Comparison of ENCODE assay signal across 16 mouse cellular contexts in genomic region chr4:106419256-106419655, GRCm38 (mm10).
"Had no signal": no experiment of that assay in that cellular context is flagged by ENCODE, and none has a peak within 500 bp of the region (broad histone marks: within the 10 kb centered on the region; RNA-seq: fewer than 3 reads in every experiment).

No protein-coding gene starts in this region.

- H3K27me3 ChIP-seq: neural tube, embryonic 13.5 days; neural tube, embryonic 15.5 days; stomach, embryonic 15.5 days had no signal

- H3K4me1 ChIP-seq: neural tube, embryonic 13.5 days; neural tube, embryonic 15.5 days; stomach, embryonic 15.5 days had no signal

- H3K9me3 ChIP-seq: neural tube, embryonic 13.5 days; neural tube, embryonic 15.5 days; stomach, embryonic 15.5 days had no signal

- H3K4me3 ChIP-seq: neural tube, embryonic 13.5 days; neural tube, embryonic 15.5 days; stomach, embryonic 15.5 days had no signal

- H3K27ac ChIP-seq: neural tube, embryonic 13.5 days; neural tube, embryonic 15.5 days; stomach, embryonic 15.5 days; stomach, postnatal 0 days had no signal

- H3K4me2 ChIP-seq: neural tube, embryonic 13.5 days; neural tube, embryonic 15.5 days; stomach, embryonic 15.5 days had no signal

- H3K9ac ChIP-seq: neural tube, embryonic 13.5 days; neural tube, embryonic 15.5 days; stomach, embryonic 15.5 days had no signal

- DNase-seq: retina, postnatal 1 day; right cerebral cortex, adult 18-20 months; right cerebral cortex, postnatal 14 days; right cerebral cortex, postnatal 25 days; right cerebral cortex, postnatal 4 days; spleen, adult 18-20 months; thymus, adult 18-20 months; thymus, adult 2 months; thymus, postnatal 14 days; thymus, postnatal 25 days; thymus, postnatal 36 days; thymus, postnatal 4 days had no signal
